Mouse (Mus musculus): ENCODE results near the gene Prkch.

- TF ChIP-seq POLR2A (IDR thresholded peaks at IDR 0.05; ENCODE audit: borderline replicate concordance, low read depth, low read length) (no peak), CTCF (IDR thresholded peaks at IDR 0.05; ENCODE audit: low read depth, low read length) (no peak)
These were observed 19.1 kb downstream of the Prkch start for GRCm38 (mm10) chr12:73603653-73604052.
